Mouse (Mus musculus): Measurements from ENCODE around the gene Ppox. TPM values are rescaled to one million over a fixed set of nuclear protein-coding genes. Genes with fewer than 3 reads are reported as not detected.
"Not testable (repeated sequence)": the region's sequence is repeated elsewhere in the genome, so short reads cannot be mapped to it uniquely, and the experiment has no call there.

Ppox gene
- polyA plus RNA-seq (2016; fragmentation: Nextera tagmentation; extraction: Ambion mirVana) = 58.7 and 68.0 TPM in 2 replicates

DNA sequence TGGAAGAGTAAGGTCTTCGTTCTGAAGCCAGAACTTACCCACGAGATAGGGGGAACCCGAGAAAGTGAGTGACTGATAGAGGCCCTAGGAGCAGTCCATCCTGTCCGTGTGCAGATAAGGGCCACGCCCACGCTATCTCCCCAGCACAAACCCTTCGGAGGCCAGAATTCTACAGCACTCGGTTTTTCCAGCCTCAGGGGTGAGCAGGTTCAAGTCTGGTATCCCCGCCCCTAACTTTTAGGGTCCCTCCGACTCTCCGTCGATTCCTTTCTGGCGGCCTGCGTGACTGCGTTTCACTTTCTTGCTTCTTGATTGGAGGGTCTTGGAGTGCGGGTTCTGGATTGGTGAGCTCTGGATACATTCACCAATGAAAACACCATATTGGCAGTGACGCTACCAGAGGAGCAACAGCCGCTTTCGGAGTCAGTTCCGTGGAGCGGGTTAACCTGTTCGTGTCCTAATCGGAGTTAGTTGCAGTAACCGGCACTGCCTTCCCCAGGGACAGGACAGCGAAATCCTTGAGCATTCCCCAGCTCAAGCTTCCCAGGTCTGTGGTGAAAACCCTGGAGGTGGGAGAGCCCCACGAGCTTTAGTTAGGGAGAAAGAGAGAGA, at the start of gene Ppox:
TSS of gene Ppox (minus strand) at position 271 of the 612 bp plus-strand sequence.
- ATAC-seq (ENCODE audit: low FRiP score) = peak; percentile 99
- Histone ChIP-seq H3K36me3 (replicated peaks) (peaks cover 63% of the 10 kb centered on the region), H3K4me2 (peak within 1 kb of the TSS; percentile 90), H3K9me3 (no peaks in the 10 kb centered on the region), H3K9ac (peak within 1 kb of the TSS; percentile 78), H3K4me1 (peaks cover 31% of the 10 kb centered on the region), H3K27ac (peak within 1 kb of the TSS; percentile 79), H3K4me3 (replicated peaks) (peak within 1 kb of the TSS; percentile 64), H3K27me3 (no peaks in the 10 kb centered on the region)
- WGBS = under 1% methylated on average over 26 of the region's 26 CpGs

DNA sequence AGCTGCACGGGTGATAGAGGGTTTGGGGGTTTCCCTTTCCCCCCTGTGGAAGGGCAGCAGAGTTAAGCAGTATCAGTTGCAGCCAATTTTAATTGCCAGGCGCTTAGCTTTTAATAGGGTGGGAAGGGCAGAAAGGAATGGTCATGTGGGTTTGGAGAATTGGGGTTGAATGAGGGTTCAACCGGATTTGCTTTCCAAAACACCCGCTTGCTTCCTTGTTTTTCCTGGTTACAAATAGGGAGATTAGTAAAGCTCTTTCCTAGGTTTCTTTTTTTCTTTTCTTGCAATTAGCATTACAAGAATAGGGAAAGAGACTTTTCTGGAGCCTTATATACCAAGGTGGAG, 49.2 kb upstream of the Ppox start:
- ATAC-seq (ENCODE audit: low FRiP score) = peak; percentile 7; the same call in 1 of the 2 replicates
- Histone ChIP-seq H3K9ac (peak overlapping the region; percentile 92), H3K4me3 (replicated peaks) (peak overlapping the region; percentile 76), H3K27ac (peak overlapping the region; percentile 99), H3K27me3 (no peaks in the 10 kb centered on the region), H3K36me3 (replicated peaks) (peaks cover 6% of the 10 kb centered on the region; the same call in 1 of the 2 replicates), H3K9me3 (no peaks in the 10 kb centered on the region), H3K4me1 (peaks cover 45% of the 10 kb centered on the region), H3K4me2 (peak overlapping the region; percentile 85)
- 0% methylated on average over 4 of the region's 4 CpGs for WGBS

DNA sequence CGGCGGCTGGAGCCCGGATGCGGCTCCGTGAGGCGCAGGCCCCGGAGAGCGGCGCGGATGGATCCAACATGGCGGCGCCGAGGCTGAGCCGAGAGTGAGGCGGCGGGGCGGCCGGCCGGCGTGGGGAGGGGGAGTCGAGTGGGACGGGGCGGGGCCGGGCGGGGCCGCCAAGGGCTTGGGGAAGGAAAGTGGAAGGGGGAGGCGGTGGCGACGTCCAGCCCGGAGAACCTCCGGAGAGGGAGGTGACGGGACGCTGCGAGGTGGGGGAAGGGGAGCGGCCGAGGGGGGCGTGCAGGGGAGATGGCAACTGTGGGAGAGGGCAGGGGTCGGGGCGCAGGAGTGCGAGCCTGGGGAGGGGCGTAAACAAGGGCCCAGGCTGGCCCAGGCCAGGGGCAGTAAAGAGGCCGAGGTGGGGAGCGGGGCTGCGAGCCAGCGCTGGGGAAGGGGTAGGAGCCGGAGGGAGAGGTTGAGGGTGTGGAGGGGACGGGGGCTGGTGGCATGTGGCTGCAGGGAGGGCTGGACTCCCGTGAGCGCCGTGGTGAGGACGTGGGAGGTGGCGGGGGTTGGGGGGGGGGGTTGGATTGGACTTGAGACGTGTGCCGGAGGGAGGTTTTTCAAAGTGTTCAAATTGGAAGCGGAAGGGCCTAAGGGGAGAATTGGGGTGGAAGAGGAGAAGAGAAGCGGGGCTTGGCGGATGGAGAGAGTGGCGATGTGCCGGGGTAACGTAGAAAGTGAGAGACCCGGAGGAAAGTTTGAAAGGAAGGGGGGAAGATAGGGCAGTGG, 48.6 kb upstream of the Ppox start:
- Histone ChIP-seq H3K9ac (peak overlapping the region; percentile 92), H3K9me3 (no peaks in the 10 kb centered on the region), H3K27me3 (no peaks in the 10 kb centered on the region), H3K4me3 (replicated peaks) (peak overlapping the region; percentile 76), H3K4me2 (peak overlapping the region; percentile 85), H3K4me1 (peaks cover 45% of the 10 kb centered on the region), H3K36me3 (replicated peaks) (peaks cover 9% of the 10 kb centered on the region; the same call in 1 of the 2 replicates), H3K27ac (peak overlapping the region; percentile 99)
- under 1% methylated on average over 49 of the region's 61 CpGs for WGBS
- peak; percentile 89 for ATAC-seq (ENCODE audit: low FRiP score)

- no peaks in the 10 kb centered on the region for H3K27me3 ChIP-seq
- peaks cover 45% of the 10 kb centered on the region for H3K4me1 ChIP-seq
- peak within 1 kb of the TSS; percentile 76 for H3K4me3 ChIP-seq (replicated peaks)
- H3K36me3 ChIP-seq (replicated peaks) = peaks cover 9% of the 10 kb centered on the region; the same call in 1 of the 2 replicates
- ATAC-seq (ENCODE audit: low FRiP score) = peak; percentile 96
- peak within 1 kb of the TSS; percentile 99 for H3K27ac ChIP-seq
- 1% methylated on average over 41 of the region's 48 CpGs for WGBS
- peak within 1 kb of the TSS; percentile 85 for H3K4me2 ChIP-seq
- H3K9me3 ChIP-seq = no peaks in the 10 kb centered on the region
- H3K9ac ChIP-seq = peak within 1 kb of the TSS; percentile 92
These were observed 48.0 kb upstream of the Ppox start, which contains the start of gene Dedd for GRCm38 (mm10) chr1:171328839-171329432. TSS of gene Dedd (plus strand) at chr1:171329145.

- WGBS = 40% methylated on average over 9 of the region's 9 CpGs
- H3K4me3 ChIP-seq (replicated peaks) = peak overlapping the region; percentile 76
- ATAC-seq (ENCODE audit: low FRiP score) = no peak
- H3K9ac ChIP-seq = peak overlapping the region; percentile 92
- H3K27me3 ChIP-seq = no peaks in the 10 kb centered on the region
- peak overlapping the region; percentile 85 for H3K4me2 ChIP-seq
- H3K9me3 ChIP-seq = no peaks in the 10 kb centered on the region
- H3K27ac ChIP-seq = peak overlapping the region; percentile 99
- peaks cover 43% of the 10 kb centered on the region for H3K4me1 ChIP-seq
- peaks cover 9% of the 10 kb centered on the region; the same call in 1 of the 2 replicates for H3K36me3 ChIP-seq (replicated peaks)
These were observed 47.3 kb upstream of the Ppox start for GRCm38 (mm10) chr1:171328244-171328643.

DNA sequence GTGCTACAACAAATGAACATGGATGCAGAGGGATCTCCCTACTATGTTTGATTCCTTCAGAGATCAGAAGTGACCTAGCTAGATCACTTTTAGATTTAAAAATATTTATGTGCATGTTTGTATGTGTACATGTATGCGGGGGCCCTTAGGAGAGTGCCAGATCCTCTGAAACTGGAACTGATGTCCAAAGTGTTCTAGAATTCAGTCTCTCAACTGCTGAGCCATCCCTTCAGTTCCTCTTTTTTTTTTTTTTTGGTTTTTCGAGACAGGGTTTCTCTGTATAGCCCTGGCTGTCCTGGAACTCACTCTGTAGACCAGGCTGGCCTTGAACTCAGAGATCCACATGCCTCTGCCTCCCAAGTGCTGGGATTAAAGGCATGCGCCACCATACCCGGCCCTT, 45.6 kb upstream of the Ppox start:
- H3K4me2 ChIP-seq; H3K27me3 ChIP-seq; H3K27ac ChIP-seq; H3K36me3 ChIP-seq (replicated peaks); H3K9ac ChIP-seq; ATAC-seq (ENCODE audit: low FRiP score); H3K4me3 ChIP-seq (replicated peaks); H3K9me3 ChIP-seq: not testable (repeated sequence)
- peaks cover 35% of the 10 kb centered on the region for H3K4me1 ChIP-seq
- 92% methylated on average over 4 of the region's 4 CpGs for WGBS

DNA sequence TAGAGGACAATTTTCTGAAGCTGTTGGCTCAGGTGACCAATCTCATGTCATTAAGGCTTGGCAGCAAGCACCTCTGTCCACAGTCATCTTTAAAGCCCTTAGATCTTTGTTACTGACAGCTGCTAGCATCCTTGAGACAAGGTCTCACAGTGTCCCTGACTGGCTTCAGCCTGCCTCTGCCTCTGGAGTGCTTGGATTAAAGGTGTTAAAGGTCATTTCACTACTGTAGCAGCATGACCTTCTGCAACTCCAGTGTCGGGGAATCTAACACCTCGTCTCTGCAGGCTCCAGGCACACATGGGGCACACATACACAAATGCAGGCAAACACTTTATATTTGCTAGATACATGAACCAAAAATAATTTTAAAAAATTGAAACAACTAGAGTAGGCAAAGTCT, 44.6 kb upstream of the Ppox start:
- Histone ChIP-seq H3K9me3 (no peaks in the 10 kb centered on the region), H3K27ac (no peak overlapping the region), H3K4me1 (peaks cover 26% of the 10 kb centered on the region), H3K9ac (no peak overlapping the region), H3K4me3 (replicated peaks) (no peak overlapping the region), H3K4me2 (no peak overlapping the region), H3K36me3 (replicated peaks) (0 out of 2 replicates have a peak, but pooled peaks cover 6% of the 10 kb centered on the region), H3K27me3 (no peaks in the 10 kb centered on the region)
- 85% methylated on average over 2 of the region's 2 CpGs for WGBS
- ATAC-seq (ENCODE audit: low FRiP score) = no peak

DNA sequence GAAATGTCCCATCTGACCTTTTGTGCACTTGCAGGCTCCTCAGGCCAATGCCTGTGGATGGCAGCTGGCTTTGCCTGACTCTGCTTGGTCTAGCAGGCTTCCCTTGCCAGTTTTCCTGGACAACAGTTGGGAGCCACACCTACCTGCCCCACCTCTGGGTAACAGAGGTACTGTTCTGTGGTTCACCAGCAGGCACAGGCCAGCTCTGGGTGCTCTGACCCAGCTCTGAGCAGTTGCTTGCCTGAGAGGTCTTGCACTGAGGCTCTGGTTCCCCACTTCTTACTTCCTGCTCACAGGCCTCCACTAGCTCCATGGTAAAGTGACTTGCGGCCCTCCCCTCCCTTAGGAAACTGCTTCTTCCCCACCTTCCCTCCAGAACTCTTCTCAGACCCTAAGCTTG, 41.0 kb upstream of the Ppox start:
- H3K4me3 ChIP-seq (replicated peaks) = no peak overlapping the region
- ATAC-seq (ENCODE audit: low FRiP score) = 0 out of 2 replicates have a peak, but pooled peaks have one; percentile 39
- no peaks in the 10 kb centered on the region for H3K9me3 ChIP-seq
- H3K36me3 ChIP-seq (replicated peaks) = 0 out of 2 replicates have a peak, but pooled peaks cover 6% of the 10 kb centered on the region
- no peaks in the 10 kb centered on the region for H3K27me3 ChIP-seq
- no peak overlapping the region for H3K9ac ChIP-seq
- H3K27ac ChIP-seq = no peak overlapping the region
- H3K4me2 ChIP-seq = no peak overlapping the region
- H3K4me1 ChIP-seq = 0 out of 2 replicates have a peak, but pooled peaks cover 6% of the 10 kb centered on the region
- WGBS = 84% methylated on average over 1 of the region's 1 CpGs

DNA sequence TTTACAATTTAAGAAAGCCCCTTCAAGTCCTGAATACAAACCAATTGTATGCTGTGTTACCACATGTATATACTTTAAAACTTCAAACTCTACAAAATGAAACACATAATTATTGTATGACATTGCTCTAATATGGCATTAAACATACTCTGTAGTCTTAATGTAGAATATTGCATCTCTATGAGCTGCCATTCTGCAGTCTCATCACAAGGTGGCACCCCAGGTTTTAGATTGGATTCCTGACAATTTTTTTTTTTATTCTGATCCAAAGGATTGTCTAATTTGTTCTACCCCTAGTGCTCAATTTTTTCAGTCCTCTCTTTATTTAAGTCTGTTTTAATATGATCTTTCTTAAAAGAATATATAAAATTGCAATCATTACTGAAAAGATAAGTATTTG, 40.4 kb upstream of the Ppox start:
- H3K4me1 ChIP-seq = 0 out of 2 replicates have a peak, but pooled peaks cover 4% of the 10 kb centered on the region
- no peak overlapping the region for H3K4me2 ChIP-seq
- H3K4me3 ChIP-seq (replicated peaks) = no peak overlapping the region
- no peak overlapping the region for H3K27ac ChIP-seq
- no peak overlapping the region for H3K9ac ChIP-seq
- H3K9me3 ChIP-seq = no peaks in the 10 kb centered on the region
- no peaks in the 10 kb centered on the region for H3K27me3 ChIP-seq
- H3K36me3 ChIP-seq (replicated peaks) = 0 out of 2 replicates have a peak, but pooled peaks cover 6% of the 10 kb centered on the region
- no peak for ATAC-seq (ENCODE audit: low FRiP score)

DNA sequence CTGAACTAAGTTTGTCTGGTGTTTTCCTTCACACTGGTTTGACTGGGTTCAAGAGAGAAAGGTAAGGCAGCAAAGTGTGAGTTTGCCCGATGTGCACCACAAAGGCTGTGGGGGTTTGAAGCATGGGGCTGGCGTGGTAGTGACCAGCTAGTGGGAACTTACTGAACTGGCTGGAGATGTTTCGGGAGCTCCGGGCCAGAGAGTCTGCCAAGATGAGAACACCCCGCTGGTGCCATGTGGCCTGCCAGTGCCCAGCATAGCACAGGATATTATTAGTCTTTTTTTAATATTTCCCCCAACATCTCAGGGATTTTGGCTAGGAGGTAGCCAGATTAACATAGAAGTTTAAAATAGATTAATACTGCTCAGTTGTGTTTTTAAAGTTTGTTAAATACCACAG, 39.2 kb upstream of the Ppox start:
- H3K4me3 ChIP-seq (replicated peaks) = no peak overlapping the region
- no peak overlapping the region for H3K9ac ChIP-seq
- 6% methylated on average over 5 of the region's 5 CpGs for WGBS
- H3K4me1 ChIP-seq = no peaks in the 10 kb centered on the region
- H3K4me2 ChIP-seq = no peak overlapping the region
- ATAC-seq (ENCODE audit: low FRiP score) = no peak
- H3K27ac ChIP-seq = no peak overlapping the region
- H3K36me3 ChIP-seq (replicated peaks) = 0 out of 2 replicates have a peak, but pooled peaks cover 3% of the 10 kb centered on the region
- H3K9me3 ChIP-seq = no peaks in the 10 kb centered on the region
- no peaks in the 10 kb centered on the region for H3K27me3 ChIP-seq

GRCm38 (mm10) chr1:171319748-171320147, 38.8 kb upstream of the Ppox start:
- H3K9me3 ChIP-seq = no peaks in the 10 kb centered on the region
- H3K36me3 ChIP-seq (replicated peaks) = no peaks in the 10 kb centered on the region
- no peaks in the 10 kb centered on the region for H3K4me1 ChIP-seq
- 8% methylated on average over 7 of the region's 7 CpGs for WGBS
- H3K4me2 ChIP-seq = no peak overlapping the region
- no peak overlapping the region for H3K27ac ChIP-seq
- no peak overlapping the region for H3K4me3 ChIP-seq (replicated peaks)
- H3K27me3 ChIP-seq = no peaks in the 10 kb centered on the region
- no peak overlapping the region for H3K9ac ChIP-seq
- ATAC-seq (ENCODE audit: low FRiP score) = no peak

GRCm38 (mm10) chr1:171309321-171309720, 28.3 kb upstream of the Ppox start:
- no peak overlapping the region for H3K4me2 ChIP-seq
- WGBS = 70% methylated on average over 2 of the region's 2 CpGs
- no peak for ATAC-seq (ENCODE audit: low FRiP score)
- no peak overlapping the region for H3K27ac ChIP-seq
- no peak overlapping the region for H3K9ac ChIP-seq
- H3K9me3 ChIP-seq = no peaks in the 10 kb centered on the region
- H3K4me3 ChIP-seq (replicated peaks) = no peak overlapping the region
- H3K36me3 ChIP-seq (replicated peaks) = no peaks in the 10 kb centered on the region
- H3K27me3 ChIP-seq = 0 out of 2 replicates have a peak, but pooled peaks cover 2% of the 10 kb centered on the region
- no peaks in the 10 kb centered on the region for H3K4me1 ChIP-seq
